Mouse (Mus musculus) myocyte (in vitro differentiated cells): Measurements from ENCODE around the gene Sin3a. TPM values are rescaled to one million over a fixed set of nuclear protein-coding genes. Genes with fewer than 3 reads are reported as not detected.

Experiments
- H3K27me3 ChIP-seq: one replicate; pipeline ENCODE4 v1.6.1; 2011; ENCODE audit not compliant: control insufficient read depth, insufficient read depth, insufficient read length
- H3K36me3 ChIP-seq: one replicate; pipeline ENCODE4 v1.6.1; 2011; ENCODE audit not compliant: control insufficient read depth, insufficient read depth
- H3K4me2 ChIP-seq: one replicate; pipeline ENCODE4 v1.6.1; 2011; ENCODE audit warnings: low read depth, control low read depth
- H3K4me3 ChIP-seq: one replicate; pipeline ENCODE4 v1.5.1; 2011; ENCODE audit warnings: mild to moderate bottlenecking, control low read depth, moderate library complexity
- H3K79me2 ChIP-seq: one replicate; pipeline ENCODE4 v1.6.1; 2011; ENCODE audit not compliant: control insufficient read depth, insufficient read depth
- H3ac ChIP-seq: one replicate; pipeline ENCODE4 v1.6.1; 2011; ENCODE audit not compliant: control insufficient read depth, insufficient read length
- CEBPB ChIP-seq: IDR thresholded peaks from 2 replicates; pipeline ENCODE4 v1.6.1; 2011; ENCODE audit warnings: mild to moderate bottlenecking, moderate library complexity; ENCODE audit not compliant: poor library complexity, insufficient read depth, severe bottlenecking
- E2F4 ChIP-seq: IDR thresholded peaks from one replicate; pipeline ENCODE4 v1.6.1; 2011; ENCODE audit warnings: mild to moderate bottlenecking, control low read depth, moderate library complexity; ENCODE audit not compliant: insufficient read depth
- MAX ChIP-seq: IDR thresholded peaks from one replicate; pipeline ENCODE4 v1.6.1; 2011; ENCODE audit warnings: low read depth, mild to moderate bottlenecking, control low read depth
- MYOD1 ChIP-seq, 3 experiments: IDR thresholded peaks; one replicate each; pipeline ENCODE4 v1.6.1; 2011; ENCODE audit warnings: control low read depth in 2 of 3, low read depth in 2 of 3, mild to moderate bottlenecking in 2 of 3, moderate library complexity in 1 of 3; ENCODE audit not compliant: insufficient read length in 2 of 3, control insufficient read depth in 1 of 3
- MYOG ChIP-seq, 3 experiments: IDR thresholded peaks; one replicate each; pipeline ENCODE4 v1.6.1; 2011; ENCODE audit warnings: control low read depth in 2 of 3, low read depth in 2 of 3, mild to moderate bottlenecking in 2 of 3; ENCODE audit not compliant: insufficient read length in 2 of 3, control insufficient read depth in 1 of 3, insufficient read depth in 1 of 3
- POLR2A ChIP-seq: IDR thresholded peaks from one replicate; pipeline ENCODE4 v1.6.1; 2011; ENCODE audit warnings: low read depth, mild to moderate bottlenecking, control low read depth, moderate library complexity; ENCODE audit not compliant: insufficient read length
- POLR2AphosphoS2 ChIP-seq: IDR thresholded peaks from one replicate; pipeline ENCODE4 v1.6.1; 2011; ENCODE audit warnings: low read depth, control low read depth; ENCODE audit not compliant: insufficient read length
- REST ChIP-seq: IDR thresholded peaks from one replicate; pipeline ENCODE4 v1.6.1; 2011; ENCODE audit warnings: mild to moderate bottlenecking, control low read depth, moderate library complexity; ENCODE audit not compliant: insufficient read depth, insufficient read length
- SRF ChIP-seq: IDR thresholded peaks from one replicate; pipeline ENCODE4 v1.6.1; 2011; ENCODE audit warnings: low read depth; ENCODE audit not compliant: control insufficient read depth, insufficient read length
- TCF12 ChIP-seq: IDR thresholded peaks from one replicate; pipeline ENCODE4 v1.6.1; 2011; ENCODE audit warnings: mild to moderate bottlenecking, control low read depth; ENCODE audit not compliant: poor library complexity, insufficient read depth, severe bottlenecking
- TCF3 ChIP-seq: IDR thresholded peaks from one replicate; pipeline ENCODE4 v1.6.1; 2011; ENCODE audit warnings: low read depth, control low read depth; ENCODE audit not compliant: insufficient read length
- USF1 ChIP-seq: IDR thresholded peaks from one replicate; pipeline ENCODE4 v1.6.1; 2011; ENCODE audit warnings: low read depth, mild to moderate bottlenecking, control low read depth, moderate library complexity
- polyA plus RNA-seq: library from polyadenylated mRNA; unstranded; fragments of >200 nt; fragmentation: generic; extraction: Trizol; gene quantifications from one replicate; pipeline ENCODE4 v1.2.1, GENCODE M21; 2012; ENCODE audit warnings: missing spikeins

Gene Sin3a
- polyA plus RNA-seq, 1 experiment, result 13.3 TPM

GRCm38 (mm10) chr9:57074171-57074821 is 2.5 kb downstream of the Sin3a start:
- peaks cover 22% of the 10 kb centered on the region for H3K79me2 ChIP-seq

GRCm38 (mm10) chr9:57074822-57075603 is 3.2 kb downstream of the Sin3a start:
- peak overlapping the region; percentile 78 for H3K4me3 ChIP-seq
- no peaks in the 10 kb centered on the region for H3K36me3 ChIP-seq
- H3K4me2 ChIP-seq, result peak overlapping the region; percentile 99
- TF ChIP-seq SRF, result no peak
- no peak for TF ChIP-seq POLR2AphosphoS2
- no peak for TF ChIP-seq USF1
- no peak for TF ChIP-seq TCF12
- no peak for TF ChIP-seq CEBPB
- TF ChIP-seq POLR2A, result no peak
- TF ChIP-seq MYOD1 (IDR thresholded peaks at IDR 0.05; ENCODE audit: control insufficient read depth in 1 of 3, insufficient read length in 2 of 3, low read depth in 2 of 3), result no peak
- no peak for TF ChIP-seq MAX
- peaks cover 29% of the 10 kb centered on the region for H3K79me2 ChIP-seq
- no peak overlapping the region for H3ac ChIP-seq
- no peaks in the 10 kb centered on the region for H3K27me3 ChIP-seq

More at GRCm38 (mm10) chr9:57074171-57074821, 2.5 kb downstream of the Sin3a start:
- Histone ChIP-seq H3K36me3 (no peaks in the 10 kb centered on the region), H3K27me3 (no peaks in the 10 kb centered on the region), H3ac (peak overlapping the region; percentile 10), H3K4me3 (peak overlapping the region; percentile 78), H3K4me2 (peak overlapping the region; percentile 99)
- TF ChIP-seq CEBPB (no peak), TCF3 (no peak), E2F4 (no peak), POLR2A (peak; percentile 21), MYOD1 (IDR thresholded peaks at IDR 0.05; ENCODE audit: control insufficient read depth in 1 of 3, insufficient read length in 2 of 3, low read depth in 2 of 3) (peak in 1 of 3 experiments; percentile 46), REST (no peak), USF1 (no peak), SRF (no peak), POLR2AphosphoS2 (peak; percentile 17), MYOG (IDR thresholded peaks at IDR 0.05; ENCODE audit: control insufficient read depth in 1 of 3, insufficient read depth in 1 of 3, insufficient read length in 2 of 3, low read depth in 2 of 3) (peak in 1 of 3 experiments; percentile 11), TCF12 (no peak), MAX (no peak)

DNA sequence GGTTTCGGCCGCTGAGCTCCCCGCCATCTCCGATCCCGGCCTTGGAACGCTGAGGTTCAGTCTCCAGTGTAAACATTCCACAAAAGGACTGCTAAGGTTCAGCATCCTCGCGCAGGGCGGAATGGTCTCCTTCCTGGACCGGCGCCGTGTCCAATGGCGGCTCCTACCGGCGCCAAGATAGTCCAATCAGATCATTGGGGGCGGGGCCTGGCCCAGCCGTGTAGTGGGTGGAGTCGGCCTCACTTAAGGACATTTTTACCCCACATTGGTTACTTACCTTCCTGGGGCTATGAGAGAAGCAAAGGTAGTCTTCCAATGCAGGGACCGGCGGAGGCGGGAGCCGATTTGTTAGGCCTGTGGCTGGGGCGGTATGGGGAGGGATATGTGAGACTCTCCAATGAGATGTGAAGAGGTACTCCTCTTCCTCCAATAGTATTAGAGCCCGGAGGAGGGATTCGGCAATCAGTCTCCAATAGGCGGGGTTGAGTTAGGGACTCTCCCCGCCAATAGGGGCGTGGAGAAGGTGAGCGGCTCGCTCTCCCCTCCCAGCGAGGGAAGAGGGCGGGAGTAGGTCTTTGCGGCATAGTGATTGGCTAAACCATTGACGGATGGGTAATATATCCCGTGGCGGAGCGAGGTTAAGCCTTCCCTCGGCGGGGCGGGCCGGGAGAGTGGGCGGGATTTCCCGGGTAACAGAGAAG is 4.0 kb downstream of the Sin3a start:
- TF ChIP-seq E2F4 (no peak), POLR2A (peak; percentile 34), SRF (peak; percentile 20), MYOG (IDR thresholded peaks at IDR 0.05; ENCODE audit: control insufficient read depth in 1 of 3, insufficient read depth in 1 of 3, insufficient read length in 2 of 3, low read depth in 2 of 3) (no peak), USF1 (no peak), TCF12 (no peak), TCF3 (no peak), MAX (no peak), CEBPB (no peak), REST (no peak), POLR2AphosphoS2 (peak; percentile 42), MYOD1 (IDR thresholded peaks at IDR 0.05; ENCODE audit: control insufficient read depth in 1 of 3, insufficient read length in 2 of 3, low read depth in 2 of 3) (no peak)
- Histone ChIP-seq H3ac (peak overlapping the region; percentile 75), H3K4me3 (peak overlapping the region; percentile 78), H3K27me3 (no peaks in the 10 kb centered on the region), H3K36me3 (no peaks in the 10 kb centered on the region), H3K79me2 (peaks cover 37% of the 10 kb centered on the region), H3K4me2 (peak overlapping the region; percentile 99)

- H3K27me3 ChIP-seq, result no peaks in the 10 kb centered on the region
- peaks cover 49% of the 10 kb centered on the region for H3K79me2 ChIP-seq
- peak overlapping the region; percentile 78 for H3K4me3 ChIP-seq
- no peaks in the 10 kb centered on the region for H3K36me3 ChIP-seq
- H3ac ChIP-seq, result peak overlapping the region; percentile 75
- peak; percentile 36 for TF ChIP-seq POLR2AphosphoS2
- no peak for TF ChIP-seq TCF3
- no peak for TF ChIP-seq CEBPB
- TF ChIP-seq SRF, result peak; percentile 53
- H3K4me2 ChIP-seq, result peak overlapping the region; percentile 82
These were observed 5.1 kb downstream of the Sin3a start for GRCm38 (mm10) chr9:57076701-57077660.
